In the genomic region with DNA sequence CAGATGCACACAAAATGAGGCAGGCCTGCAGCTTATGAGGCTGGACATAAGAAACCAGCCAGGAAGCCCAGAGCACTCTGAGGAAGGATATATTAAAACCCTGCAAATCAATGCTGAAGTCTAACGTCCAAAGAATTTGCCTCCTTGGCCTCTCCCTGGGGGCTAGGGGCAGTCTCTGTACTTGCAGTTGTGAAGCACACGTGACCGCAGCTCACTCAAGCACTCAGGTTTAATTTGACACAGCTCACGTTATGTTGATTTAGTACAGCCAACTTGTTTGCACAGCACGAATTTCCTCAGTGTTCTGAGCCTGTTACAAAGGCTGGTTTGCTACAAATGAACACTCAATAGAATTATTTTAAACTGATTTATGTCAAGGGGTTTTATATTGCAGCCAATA, we compare ENCODE assay signal across 24 mouse cellular contexts. TPM values are rescaled to one million over a fixed set of nuclear protein-coding genes. Genes with fewer than 3 reads are reported as not detected.
DNase-seq lines count a peak whose midpoint lies in the region; ATAC-seq and TF ChIP-seq lines count a peak whose summit lies in the region.
"Had no signal": no experiment of that assay in that cellular context is flagged by ENCODE, and none has a peak within 500 bp of the region (broad histone marks: within the 10 kb centered on the region; RNA-seq: fewer than 3 reads in every experiment).

No protein-coding gene starts in this region.

- peak; percentile 42 for DNase-seq in lung, embryonic 14.5 days
- no peak for DNase-seq in lung, postnatal 36 days
- DNase-seq in limb, embryonic 11.5 days (ENCODE audit: low spot score), result peak; percentile 51
- DNase-seq in stomach, postnatal 0 days (ENCODE audit: low spot score), result peak; percentile 16
- DNase-seq: adrenal gland, postnatal 10 days; cerebellum, adult 18-20 months; cerebellum, postnatal 14 days; forebrain, postnatal 0 days; gastrocnemius, postnatal 25 days; heart, adult 2 months; thymus, adult 2 months; thymus, postnatal 4 days had no signal

- no peak overlapping the region for H3K4me3 ChIP-seq in intestine, embryonic 15.5 days (replicated peaks)
- H3K4me3 ChIP-seq in intestine, embryonic 16.5 days (ENCODE audit: low read length), result no peak overlapping the region
- no peak overlapping the region for H3K4me3 ChIP-seq in lung, embryonic 14.5 days (ENCODE audit: low read depth, low read length)
- no peak overlapping the region for H3K4me3 ChIP-seq in limb, embryonic 11.5 days (ENCODE audit: low read depth, low read length)
- no peak overlapping the region for H3K4me3 ChIP-seq in stomach, postnatal 0 days (ENCODE audit: low read depth, low read length)
- H3K4me3 ChIP-seq: heart, adult 2 months; hindbrain, embryonic 13.5 days; limb, embryonic 13.5 days; liver, embryonic 12.5 days; lung, embryonic 15.5 days; midbrain, embryonic 12.5 days had no signal

- ATAC-seq in intestine, embryonic 15.5 days, result peak; percentile 69
- ATAC-seq in intestine, embryonic 16.5 days, result no peak
- ATAC-seq in lung, embryonic 14.5 days (ENCODE audit: insufficient read depth), result peak; percentile 65
- no peak for ATAC-seq in limb, embryonic 11.5 days (ENCODE audit: insufficient number of reproducible peaks, low FRiP score, low TSS enrichment, low read depth)
- peak; percentile 61; the same call in 1 of the 2 replicates for ATAC-seq in stomach, postnatal 0 days (ENCODE audit: low FRiP score, low TSS enrichment)
- ATAC-seq in megakaryocyte progenitor cell, adult 5-6 weeks (replicated peaks; ENCODE audit: poor library complexity), result no peak
- ATAC-seq: activated CD4-positive, CD25-positive, alpha-beta regulatory T cell, adult 4 months; forebrain, postnatal 0 days; liver, embryonic 12.5 days had no signal

- H3K4me2 ChIP-seq in intestine, embryonic 15.5 days (replicated peaks), result no peak overlapping the region
- no peak overlapping the region for H3K4me2 ChIP-seq in intestine, embryonic 16.5 days (ENCODE audit: low read depth, low read length)
- no peak overlapping the region for H3K4me2 ChIP-seq in lung, embryonic 14.5 days
- H3K4me2 ChIP-seq in limb, embryonic 11.5 days (ENCODE audit: low read depth, severe bottlenecking), result no peak overlapping the region
- no peak overlapping the region for H3K4me2 ChIP-seq in stomach, postnatal 0 days (replicated peaks; ENCODE audit: low read depth)
- H3K4me2 ChIP-seq: hindbrain, embryonic 13.5 days; limb, embryonic 13.5 days; liver, embryonic 12.5 days; lung, embryonic 15.5 days; midbrain, embryonic 12.5 days had no signal

- no peak for TF ChIP-seq CTCF in lung, embryonic 14.5 days (IDR thresholded peaks at IDR 0.05; ENCODE audit: low read depth)
- no peak for TF ChIP-seq CTCF in stomach, postnatal 0 days (IDR thresholded peaks at IDR 0.05; ENCODE audit: low read depth)

- no peaks in the 10 kb centered on the region for H3K9me3 ChIP-seq in intestine, embryonic 15.5 days
- no peaks in the 10 kb centered on the region for H3K9me3 ChIP-seq in intestine, embryonic 16.5 days (ENCODE audit: control insufficient read depth, low read length)
- no peaks in the 10 kb centered on the region for H3K9me3 ChIP-seq in lung, embryonic 14.5 days (ENCODE audit: low read depth, low read length)
- no peaks in the 10 kb centered on the region for H3K9me3 ChIP-seq in limb, embryonic 11.5 days (ENCODE audit: control insufficient read depth, low read length)
- no peaks in the 10 kb centered on the region for H3K9me3 ChIP-seq in stomach, postnatal 0 days (ENCODE audit: control insufficient read depth, low read length)
- H3K9me3 ChIP-seq: hindbrain, embryonic 13.5 days; limb, embryonic 13.5 days; liver, embryonic 12.5 days; lung, embryonic 15.5 days; midbrain, embryonic 12.5 days had no signal

- no peak overlapping the region for H3K27ac ChIP-seq in intestine, embryonic 15.5 days
- H3K27ac ChIP-seq in intestine, embryonic 16.5 days (ENCODE audit: low read length), result no peak overlapping the region
- no peak overlapping the region for H3K27ac ChIP-seq in lung, embryonic 14.5 days (ENCODE audit: low read depth)
- H3K27ac ChIP-seq in limb, embryonic 11.5 days (replicated peaks; ENCODE audit: low read depth, low read length), result no peak overlapping the region
- H3K27ac ChIP-seq in stomach, postnatal 0 days (replicated peaks), result no peak overlapping the region
- H3K27ac ChIP-seq: heart, adult 2 months; hindbrain, embryonic 13.5 days; limb, embryonic 13.5 days; liver, embryonic 12.5 days; lung, embryonic 15.5 days; midbrain, embryonic 12.5 days had no signal

- no peaks in the 10 kb centered on the region for H3K4me1 ChIP-seq in intestine, embryonic 15.5 days (replicated peaks)
- no peaks in the 10 kb centered on the region for H3K4me1 ChIP-seq in intestine, embryonic 16.5 days (ENCODE audit: control insufficient read depth, insufficient read depth, low read length)
- no peaks in the 10 kb centered on the region for H3K4me1 ChIP-seq in lung, embryonic 14.5 days (ENCODE audit: insufficient read depth)
- no peaks in the 10 kb centered on the region for H3K4me1 ChIP-seq in limb, embryonic 11.5 days (ENCODE audit: control insufficient read depth, insufficient read depth, low read length)
- H3K4me1 ChIP-seq in stomach, postnatal 0 days (replicated peaks; ENCODE audit: control insufficient read depth, insufficient read depth), result no peaks in the 10 kb centered on the region
- H3K4me1 ChIP-seq: liver, embryonic 12.5 days had no signal

- no peaks in the 10 kb centered on the region for H3K36me3 ChIP-seq in intestine, embryonic 15.5 days
- no peaks in the 10 kb centered on the region for H3K36me3 ChIP-seq in intestine, embryonic 16.5 days (ENCODE audit: control insufficient read depth, insufficient read depth, low read length)
- no peaks in the 10 kb centered on the region for H3K36me3 ChIP-seq in lung, embryonic 14.5 days (ENCODE audit: insufficient read depth)
- H3K36me3 ChIP-seq in limb, embryonic 11.5 days (ENCODE audit: control insufficient read depth, insufficient read depth, low read length), result no peaks in the 10 kb centered on the region
- H3K36me3 ChIP-seq in stomach, postnatal 0 days (ENCODE audit: control insufficient read depth, insufficient read depth, low read length), result no peaks in the 10 kb centered on the region
- H3K36me3 ChIP-seq: hindbrain, embryonic 13.5 days; limb, embryonic 13.5 days; liver, embryonic 12.5 days; lung, embryonic 15.5 days; midbrain, embryonic 12.5 days had no signal

- no peak for TF ChIP-seq EP300 in stomach, postnatal 0 days (optimal IDR thresholded peaks at IDR 0.05)

- no peaks in the 10 kb centered on the region for H3K27me3 ChIP-seq in intestine, embryonic 15.5 days (replicated peaks)
- no peaks in the 10 kb centered on the region for H3K27me3 ChIP-seq in intestine, embryonic 16.5 days (replicated peaks; ENCODE audit: control insufficient read depth, insufficient read depth, low read length)
- H3K27me3 ChIP-seq in lung, embryonic 14.5 days (ENCODE audit: insufficient read depth, low read length), result no peaks in the 10 kb centered on the region
- H3K27me3 ChIP-seq in limb, embryonic 11.5 days (ENCODE audit: control insufficient read depth, insufficient read depth, low read length), result no peaks in the 10 kb centered on the region
- H3K27me3 ChIP-seq in stomach, postnatal 0 days (ENCODE audit: control insufficient read depth, insufficient read depth, low read length), result no peaks in the 10 kb centered on the region
- H3K27me3 ChIP-seq: liver, embryonic 12.5 days; lung, embryonic 15.5 days had no signal

- 28% methylated on average over 5 of the region's 5 CpGs for WGBS in intestine, embryonic 15.5 days
- 28% methylated on average over 5 of the region's 5 CpGs for WGBS in intestine, embryonic 16.5 days
- 33% methylated on average over 5 of the region's 5 CpGs for WGBS in lung, embryonic 14.5 days
- 29% methylated on average over 5 of the region's 5 CpGs for WGBS in limb, embryonic 11.5 days
- 22% methylated on average over 5 of the region's 5 CpGs for WGBS in stomach, postnatal 0 days

- no peak overlapping the region for H3K9ac ChIP-seq in intestine, embryonic 15.5 days
- H3K9ac ChIP-seq in intestine, embryonic 16.5 days (ENCODE audit: low read depth, low read length), result no peak overlapping the region
- no peak overlapping the region for H3K9ac ChIP-seq in lung, embryonic 14.5 days
- no peak overlapping the region for H3K9ac ChIP-seq in limb, embryonic 11.5 days (ENCODE audit: low read length)
- H3K9ac ChIP-seq in stomach, postnatal 0 days (ENCODE audit: low read length), result no peak overlapping the region
- H3K9ac ChIP-seq: forebrain, postnatal 0 days; hindbrain, embryonic 13.5 days; limb, embryonic 13.5 days; liver, embryonic 12.5 days; lung, embryonic 15.5 days; midbrain, embryonic 12.5 days had no signal

RNA-seq across cellular contexts. Expression of a gene that starts 18.5 kb away (rescaled TPM):
- 1.5 and 1.9 TPM in 2 replicates for polyA plus RNA-seq in intestine, embryonic 15.5 days (2015; fragmentation: Nextera tagmentation; extraction: Ambion mirVana)
- polyA plus RNA-seq in intestine, embryonic 16.5 days (2015; fragmentation: Nextera tagmentation; extraction: Ambion mirVana), result 0.20 and 0.32 TPM in 2 replicates
- 0.08 and 0.16 TPM in 2 replicates for polyA plus RNA-seq in lung, embryonic 14.5 days (2014; fragmentation: Nextera tagmentation; extraction: Ambion mirVana)
- 0.11 TPM in 1 of 2 replicates, not detected in the other for polyA plus RNA-seq in limb, embryonic 11.5 days (2014; fragmentation: Nextera tagmentation; extraction: Ambion mirVana)
- 1.6 and 2.8 TPM in 2 replicates for polyA plus RNA-seq in stomach, postnatal 0 days (2015; fragmentation: Nextera tagmentation; extraction: Ambion mirVana)
- total RNA-seq in megakaryocyte progenitor cell, adult 5-6 weeks (2015), result not detected in 2 replicates
- total RNA-seq in megakaryocyte progenitor cell, adult 5-6 weeks (2017), result not detected in 2 replicates
- total RNA-seq: gastrocnemius, postnatal 25 days; monocyte, adult 5-6 weeks; neutrophil, adult 5-6 weeks had no signal
- polyA plus RNA-seq: activated CD4-positive, CD25-positive, alpha-beta regulatory T cell, adult 4 months; large intestine, adult 2 months; thymus, adult 2 months had no signal

Comparison
In these comparisons a context has a peak if more than half of its experiments do, and no peak if none do; other contexts are left out.
1. ATAC-seq: peak in intestine, embryonic 15.5 days (single experiment), lung, embryonic 14.5 days (single experiment) and stomach, postnatal 0 days (single experiment); none in intestine, embryonic 16.5 days (single experiment), limb, embryonic 11.5 days (single experiment) and megakaryocyte progenitor cell, adult 5-6 weeks (single experiment).